ENCODE assay signal across 16 mouse cellular contexts in the genomic region with DNA sequence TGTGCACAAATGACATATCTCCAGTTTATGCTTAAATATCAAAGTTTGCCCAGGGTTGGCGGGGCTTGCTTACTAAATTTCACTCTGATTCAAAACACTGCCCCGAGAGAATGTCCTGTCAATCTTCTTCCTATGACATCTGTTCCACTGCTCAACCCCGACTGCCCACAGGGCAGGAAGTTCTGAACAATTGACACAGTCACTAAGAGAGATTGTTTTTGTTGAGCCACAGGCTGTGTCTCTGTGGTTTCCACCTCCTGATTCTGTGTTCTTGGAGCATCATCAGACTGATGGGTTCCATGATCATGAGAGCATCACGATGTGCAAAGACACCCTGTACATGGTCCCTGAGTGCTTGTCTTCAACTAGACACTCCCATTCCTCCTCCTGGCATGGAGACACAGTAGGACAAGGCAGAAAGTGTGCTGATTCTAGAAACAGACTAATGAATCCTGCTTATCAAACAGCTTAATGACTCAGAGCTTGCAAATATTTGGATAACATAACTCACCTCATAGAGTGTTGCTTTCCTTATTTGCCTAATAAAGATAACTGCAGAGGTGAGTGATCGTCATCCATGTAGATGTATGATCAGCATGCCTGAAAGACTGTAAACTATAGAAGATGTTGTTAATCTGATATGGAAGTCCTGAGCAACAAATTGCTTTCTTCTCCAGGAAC.
DNase-seq lines count a peak whose midpoint lies in the region; ATAC-seq lines count a peak whose summit lies in the region.
"Had no signal": no experiment of that assay in that cellular context is flagged by ENCODE, and none has a peak within 500 bp of the region (broad histone marks: within the 10 kb centered on the region; RNA-seq: fewer than 3 reads in every experiment).

No protein-coding gene starts in this region.

- peak; percentile 91 for DNase-seq in heart, adult 11 months
- DNase-seq in heart, adult 8-10 months (ENCODE audit: low spot score), result no peak
- peak; percentile 12 for DNase-seq in CD4-positive helper T cell, adult 2 months (ENCODE audit: low read depth, low spot score)
- peak; percentile 55 for DNase-seq in lung, postnatal 25 days (ENCODE audit: low spot score)
- DNase-seq in spleen, adult 12 weeks (ENCODE audit: low spot score), result no peak
- no peak for DNase-seq in frontal cortex, postnatal 25 days (ENCODE audit: low spot score in 2 of 2)
- no peak for DNase-seq in urinary bladder, postnatal 14 days (ENCODE audit: low spot score)
- DNase-seq: adrenal gland, postnatal 36 days; cerebellum, adult 11-12 months; cerebellum, postnatal 36 days; gastrocnemius, postnatal 10 days; kidney, postnatal 4 days; right cerebral cortex, postnatal 14 days had no signal

- peak; percentile 49 to 56; a peak in 2 of 4 replicates for ATAC-seq in hematopoietic stem cell, adult 5-6 weeks (replicated peaks in 1 of 2; ENCODE audit: insufficient read depth in 1 of 2, low FRiP score in 2 of 2, low TSS enrichment in 1 of 2, low read depth in 1 of 2, poor library complexity in 2 of 2, severe bottlenecking in 2 of 2)
- ATAC-seq: intestine, embryonic 16.5 days; midbrain, embryonic 16.5 days had no signal

Comparison
In these comparisons a context has a peak if more than half of its experiments do, and no peak if none do; other contexts are left out.
1. DNase-seq: peak in heart, adult 11 months (single experiment), CD4-positive helper T cell, adult 2 months (single experiment) and lung, postnatal 25 days (single experiment); none in heart, adult 8-10 months (single experiment), spleen, adult 12 weeks (single experiment), frontal cortex, postnatal 25 days (0 of 2) and urinary bladder, postnatal 14 days (single experiment).